26 mouse cellular contexts compared by ENCODE assay signal in genomic region chr11:102481779-102482178, GRCm38 (mm10). TPM values are rescaled to one million over a fixed set of nuclear protein-coding genes. Genes with fewer than 3 reads are reported as not detected.
"Had no signal": no experiment of that assay in that cellular context is flagged by ENCODE, and none has a peak within 500 bp of the region (broad histone marks: within the 10 kb centered on the region; RNA-seq: fewer than 3 reads in every experiment).

No protein-coding gene starts in this region.

- H3K4me3 ChIP-seq: gastrocnemius, adult 2 months; heart, adult 2 months; heart, embryonic 13.5 days; heart, embryonic 15.5 days; hindbrain, embryonic 10.5 days; hindbrain, embryonic 12.5 days; intestine, embryonic 15.5 days; layer of hippocampus, adult 2 months; left cerebral cortex, adult 2 months; limb, embryonic 10.5 days; limb, embryonic 12.5 days had no signal

- H3K27ac ChIP-seq: gastrocnemius, adult 2 months; heart, adult 2 months; heart, embryonic 13.5 days; heart, embryonic 15.5 days; hindbrain, embryonic 10.5 days; hindbrain, embryonic 12.5 days; hindbrain, embryonic 14.5 days; intestine, embryonic 15.5 days; layer of hippocampus, adult 2 months; left cerebral cortex, adult 2 months; limb, embryonic 10.5 days; limb, embryonic 12.5 days had no signal

- H3K4me1 ChIP-seq: heart, embryonic 13.5 days; heart, embryonic 15.5 days; hindbrain, embryonic 10.5 days; hindbrain, embryonic 12.5 days; intestine, embryonic 15.5 days; limb, embryonic 10.5 days; limb, embryonic 12.5 days had no signal

- H3K9ac ChIP-seq: heart, embryonic 13.5 days; heart, embryonic 15.5 days; hindbrain, embryonic 12.5 days; hindbrain, embryonic 14.5 days; intestine, embryonic 15.5 days; limb, embryonic 12.5 days had no signal

- H3K4me2 ChIP-seq: heart, embryonic 13.5 days; heart, embryonic 15.5 days; hindbrain, embryonic 12.5 days; hindbrain, embryonic 14.5 days; intestine, embryonic 15.5 days; limb, embryonic 12.5 days; liver, embryonic 11.5 days had no signal

- ATAC-seq: hindbrain, embryonic 16.5 days; inflammation-experienced regulatory T-cells, adult 6 months; intestine, embryonic 15.5 days; intestine, postnatal 0 days had no signal

- H3K27me3 ChIP-seq: heart, embryonic 13.5 days; heart, embryonic 15.5 days; hindbrain, embryonic 12.5 days; intestine, embryonic 15.5 days; limb, embryonic 12.5 days had no signal

- H3K9me3 ChIP-seq: heart, embryonic 13.5 days; heart, embryonic 15.5 days; hindbrain, embryonic 10.5 days; hindbrain, embryonic 12.5 days; intestine, embryonic 15.5 days; limb, embryonic 10.5 days; limb, embryonic 12.5 days had no signal

- DNase-seq: gastrocnemius, adult 2 months; gastrocnemius, postnatal 10 days; gastrocnemius, postnatal 25 days; heart, adult 2 months; heart, postnatal 4 days; kidney, adult 18-20 months; kidney, adult 8-10 months; kidney, postnatal 10 days; kidney, postnatal 25 days; kidney, postnatal 4 days; liver had no signal

RNA-seq across cellular contexts. Expression of gene Fam171a2, which starts 34.3 kb away (rescaled TPM):
- total RNA-seq: granulocyte monocyte progenitor cell, adult 5-6 weeks had no signal
- polyA plus RNA-seq: inflammation-experienced regulatory T-cells, adult 6 months had no signal
